Mouse (Mus musculus) heart, adult 8-10 months (tissue): Measurements from ENCODE around the gene Hsd17b6. TPM values are rescaled to one million over a fixed set of nuclear protein-coding genes. Genes with fewer than 3 reads are reported as not detected.

Source experiments
- total RNA-seq, 4 experiments: library from RNA; stranded (reverse); gene quantifications; 2 replicates each; pipeline ENCODE4 v1.2.4; 2022

The Hsd17b6 gene
- total RNA-seq, 4 experiments from 2014 or later: not detected

Other genes with a start within 250 kb of the Hsd17b6 start
- gene Rdh1, start 247.9 kb downstream of the Hsd17b6 start, total RNA-seq: under 1 TPM in 1 of 4 experiments, not detected in 3; 0.06 TPM
- gene Rdh16f1, start 247.8 kb downstream of the Hsd17b6 start, total RNA-seq: under 1 TPM in 1 of 4 experiments, not detected in 3; 0.22 TPM
- gene Rdh9, start 231.2 kb downstream of the Hsd17b6 start, total RNA-seq: under 1 TPM in 2 of 4 experiments, not detected in 2; 0.09 to 0.22 TPM
- gene Rdh16, start 206.5 kb downstream of the Hsd17b6 start, total RNA-seq: not detected
- not detected for gene Rdh19, start 157.7 kb downstream of the Hsd17b6 start, total RNA-seq
- gene Rdh16f2, start 141.1 kb downstream of the Hsd17b6 start, total RNA-seq: not detected
- gene Rdh7, start 118.8 kb downstream of the Hsd17b6 start, total RNA-seq: under 1 TPM in 1 of 4 experiments, not detected in 3; 0.19 TPM
- gene Sdr9c7, start 109.1 kb downstream of the Hsd17b6 start, total RNA-seq: not detected
- 1 to 10 TPM; 1.5 to 2.2 (median 1.7) TPM for gene Prim1, start 7.6 kb upstream of the Hsd17b6 start, total RNA-seq
- 100 to 1,000 TPM; 503 to 580 (median 537) TPM for gene Naca, start 28.0 kb upstream of the Hsd17b6 start, total RNA-seq
- 100 to 1,000 TPM in 1 of 4 experiments, 10 to 100 TPM in 3; 77.8 to 104 (median 91.6) TPM for gene Ptges3, start 51.3 kb upstream of the Hsd17b6 start, total RNA-seq
- gene Atp5b, start 75.7 kb upstream of the Hsd17b6 start, total RNA-seq: 1,000 to 10,000 TPM; 7,887 to 9,725 (median 8,934) TPM
- 10 to 100 TPM; 21.3 to 22.8 (median 22.1) TPM for gene Baz2a, start 84.0 kb upstream of the Hsd17b6 start, total RNA-seq
- 100 to 1,000 TPM in 3 of 4 experiments, 10 to 100 TPM in 1; 90.8 to 107 (median 104) TPM for gene Rbms2, start 172.7 kb upstream of the Hsd17b6 start, total RNA-seq
- under 1 TPM; 0.38 to 0.60 (median 0.47) TPM for gene Gls2, start 186.8 kb upstream of the Hsd17b6 start, total RNA-seq
- 10 to 100 TPM; 35.8 to 38.4 (median 37.6) TPM for gene Spryd4, start 204.2 kb upstream of the Hsd17b6 start, total RNA-seq
- not detected for gene Mip, start 218.2 kb upstream of the Hsd17b6 start, total RNA-seq
- gene Timeless, start 224.5 kb upstream of the Hsd17b6 start, total RNA-seq: 1 to 10 TPM; 6.0 to 8.5 (median 7.7) TPM
- not detected for gene Apon, start 246.5 kb upstream of the Hsd17b6 start, total RNA-seq